Mouse (Mus musculus) lung, postnatal 0 days (tissue): ENCODE results near the gene Bcam. TPM values are rescaled to one million over a fixed set of nuclear protein-coding genes. Genes with fewer than 3 reads are reported as not detected.

Source experiments
- ATAC-seq: fragments of 200-750 bp; cut with Nextera tagmentation; 2 replicates; pipeline ENCODE4 v1.8.0; 2017; ENCODE audit warnings: moderate library complexity
- DNase-seq: peaks from one replicate; pipeline ENCODE4 v3.0.0-alpha.2; 2016; ENCODE audit warnings: low spot score
- H3K27ac ChIP-seq: fragments of 300-500 bp; sonication (generic); 2 replicates; pipeline ENCODE4 v1.5.1; 2014; ENCODE audit warnings: antibody characterized with exemption, mild to moderate bottlenecking, low read length, mixed read lengths
- H3K27me3 ChIP-seq: fragments of 300-500 bp; sonication (generic); replicated peaks from 2 replicates; pipeline ENCODE4 v1.6.1; 2014; ENCODE audit warnings: low read length, mixed read lengths; ENCODE audit not compliant: insufficient read depth
- H3K36me3 ChIP-seq: fragments of 300-500 bp; sonication (generic); 2 replicates; pipeline ENCODE4 v1.6.1; 2014; ENCODE audit warnings: low read length, mixed read lengths; ENCODE audit not compliant: insufficient read depth
- H3K4me1 ChIP-seq: fragments of 300-500 bp; sonication (generic); 2 replicates; pipeline ENCODE4 v1.6.1; 2014; ENCODE audit warnings: antibody characterized with exemption, low read depth, low read length, mixed read lengths; ENCODE audit not compliant: insufficient read depth
- H3K4me2 ChIP-seq: fragments of 300-500 bp; sonication (generic); replicated peaks from 2 replicates; pipeline ENCODE4 v1.6.1; 2014; ENCODE audit warnings: low read depth, mild to moderate bottlenecking, low read length, moderate library complexity, mixed read lengths
- H3K4me3 ChIP-seq: fragments of 300-500 bp; sonication (generic); 2 replicates; pipeline ENCODE4 v1.5.1; 2014; ENCODE audit warnings: low read depth, low read length
- H3K9ac ChIP-seq: fragments of 300-500 bp; sonication (generic); replicated peaks from 2 replicates; pipeline ENCODE4 v1.6.1; 2014; ENCODE audit warnings: low read depth, mild to moderate bottlenecking
- H3K9me3 ChIP-seq: fragments of 300-500 bp; sonication (generic); 2 replicates; pipeline ENCODE4 v1.6.1; 2016; ENCODE audit warnings: low read length, mixed read lengths
- CTCF ChIP-seq: IDR thresholded peaks from 2 replicates; pipeline ENCODE4 v1.5.1; 2016; ENCODE audit warnings: antibody characterized with exemption, mild to moderate bottlenecking
- EP300 ChIP-seq: IDR thresholded peaks from 2 replicates; pipeline ENCODE4 v1.6.1; 2016; ENCODE audit warnings: antibody characterized with exemption, mild to moderate bottlenecking, control low read depth
- WGBS: fragments of 180-500 bp; shearing (Covaris S2); extraction: QIAGEN DNeasy Blood & Tissue Kit; methylation state at CpG from one replicate; pipeline ENCODE4 v1.1.7; 2014; 5-methylcytosine and 5-hydroxymethylcytosine counted together
- polyA plus RNA-seq: library from polyadenylated mRNA; unstranded; fragments of >200 nt; fragmentation: Nextera tagmentation; extraction: Ambion mirVana; gene quantifications from 2 replicates; pipeline ENCODE4 v1.2.1, GENCODE M21; 2015

Gene Bcam
- polyA plus RNA-seq, result 477 and 507 TPM in 2 replicates

- H3K27me3 ChIP-seq, result no peaks in the 10 kb centered on the region
- H3K36me3 ChIP-seq, result 0 out of 2 replicates have a peak, but pooled peaks cover 5% of the 10 kb centered on the region
- peak within 1 kb of the TSS; percentile 81 for H3K4me2 ChIP-seq
- no peak for TF ChIP-seq CTCF
- peak; percentile 69 for TF ChIP-seq EP300
- ATAC-seq (peak; percentile 77), DNase-seq (peak; percentile 85)
- peaks cover 9% of the 10 kb centered on the region; the same call in 1 of the 2 replicates for H3K4me1 ChIP-seq
- WGBS, result 3% methylated on average over 9 of the region's 9 CpGs
- peak within 1 kb of the TSS; percentile 75 for H3K9ac ChIP-seq
- peak within 1 kb of the TSS; percentile 88 for H3K27ac ChIP-seq
- H3K4me3 ChIP-seq, result peak within 1 kb of the TSS; percentile 67
- H3K9me3 ChIP-seq, result no peaks in the 10 kb centered on the region
Observed at GRCm38 (mm10) chr7:19770984-19771391, at the start of gene Bcam. Gene Bcam (minus strand): TSS chr7:19771016.

- WGBS, result 79% methylated on average over 7 of the region's 7 CpGs
- Histone ChIP-seq H3K4me1 (peaks cover 34% of the 10 kb centered on the region; the same call in 1 of the 2 replicates), H3K4me2 (no peak overlapping the region), H3K4me3 (no peak overlapping the region), H3K27me3 (no peaks in the 10 kb centered on the region), H3K27ac (peak overlapping the region; percentile 28; the same call in 1 of the 2 replicates), H3K9me3 (no peaks in the 10 kb centered on the region), H3K36me3 (no peaks in the 10 kb centered on the region), H3K9ac (no peak overlapping the region)
- no peak for TF ChIP-seq CTCF
- TF ChIP-seq EP300, result no peak
- DNase-seq, result no peak
- no peak for ATAC-seq
Observed at GRCm38 (mm10) chr7:19818875-19819274, 48.1 kb upstream of the Bcam start.

DNA sequence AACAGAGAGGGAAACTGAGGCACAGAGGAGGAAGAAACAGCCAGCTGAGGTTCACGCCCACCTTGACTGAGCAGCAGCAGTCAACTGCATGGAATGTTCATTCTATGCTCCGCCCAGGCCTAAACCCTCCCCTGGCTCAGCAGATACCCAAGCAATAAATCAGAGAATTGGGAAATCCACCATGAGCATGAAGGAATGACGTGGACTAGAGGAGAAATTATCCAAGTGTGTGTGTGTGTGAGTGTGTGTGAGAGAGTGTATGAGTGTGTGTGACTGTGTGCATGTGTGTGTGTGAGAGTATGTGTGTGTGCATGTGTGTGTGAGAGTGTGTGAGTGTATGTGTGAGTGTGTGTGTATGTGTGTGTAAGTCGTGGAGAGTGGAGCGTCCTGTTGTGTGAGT, 47.6 kb upstream of the Bcam start:
- H3K4me1 ChIP-seq, result peaks cover 30% of the 10 kb centered on the region; the same call in 1 of the 2 replicates
- H3K9me3 ChIP-seq, result no peaks in the 10 kb centered on the region
- no peak for TF ChIP-seq CTCF
- peak; percentile 86 for TF ChIP-seq EP300
- DNase-seq (peak; percentile 95), ATAC-seq (peak; percentile 34)
- H3K27me3 ChIP-seq, result no peaks in the 10 kb centered on the region
- H3K4me2 ChIP-seq, result no peak overlapping the region
- 59% methylated on average over 5 of the region's 5 CpGs for WGBS
- H3K27ac ChIP-seq, result peak overlapping the region; percentile 94
- H3K4me3 ChIP-seq, result no peak overlapping the region
- H3K9ac ChIP-seq, result no peak overlapping the region
- no peaks in the 10 kb centered on the region for H3K36me3 ChIP-seq

GRCm38 (mm10) chr7:19817382-19818105, 46.7 kb upstream of the Bcam start:
- H3K4me3 ChIP-seq, result peak overlapping the region; percentile 45

DNA sequence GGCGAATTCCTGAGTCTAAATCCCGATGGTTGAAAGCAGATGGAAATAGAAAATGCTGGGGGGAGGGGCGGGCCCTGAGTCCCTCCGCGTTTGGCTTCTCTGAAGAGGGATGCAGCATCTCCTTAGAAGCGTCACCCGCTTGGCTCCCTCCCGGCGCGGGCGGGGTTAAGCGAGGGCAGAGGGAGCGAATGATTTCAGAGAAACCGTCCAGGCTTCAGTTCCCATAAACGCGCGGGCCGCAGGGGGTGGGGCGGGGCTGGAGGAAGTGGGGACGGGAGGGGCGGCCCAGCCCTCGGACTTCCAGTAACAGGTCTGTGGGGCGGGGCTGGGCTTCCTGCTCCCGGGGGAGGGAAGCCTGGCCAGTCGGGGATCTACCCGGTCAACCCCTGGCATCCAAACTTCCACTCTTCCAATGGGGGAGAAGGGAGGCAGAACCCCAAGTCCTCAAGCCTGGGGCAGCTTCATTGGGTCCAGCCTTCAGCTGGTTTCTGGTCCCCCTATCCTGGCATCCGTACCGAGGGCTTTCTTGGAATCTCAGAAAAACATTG, 45.5 kb upstream of the Bcam start:
- Histone ChIP-seq H3K27ac (peak overlapping the region; percentile 94), H3K4me1 (peaks cover 20% of the 10 kb centered on the region; the same call in 1 of the 2 replicates), H3K36me3 (no peaks in the 10 kb centered on the region), H3K4me3 (peak overlapping the region; percentile 45), H3K4me2 (peak overlapping the region; percentile 67), H3K9me3 (no peaks in the 10 kb centered on the region), H3K9ac (peak overlapping the region; percentile 48), H3K27me3 (no peaks in the 10 kb centered on the region)
- WGBS, result 0% methylated on average over 28 of the region's 28 CpGs
- ATAC-seq (peak; percentile 79), DNase-seq (peak; percentile 98)
- peak; percentile 79 for TF ChIP-seq EP300
- TF ChIP-seq CTCF, result no peak

More at GRCm38 (mm10) chr7:19817382-19818105, 46.7 kb upstream of the Bcam start:
- DNase-seq, result peak; percentile 97
- TF ChIP-seq CTCF (no peak), EP300 (peak; percentile 77)
- H3K9ac ChIP-seq, result peak overlapping the region; percentile 48
- H3K36me3 ChIP-seq, result no peaks in the 10 kb centered on the region
- peak; percentile 79 for ATAC-seq
- peak overlapping the region; percentile 94 for H3K27ac ChIP-seq
- H3K4me1 ChIP-seq, result peaks cover 25% of the 10 kb centered on the region; the same call in 1 of the 2 replicates
- no peaks in the 10 kb centered on the region for H3K27me3 ChIP-seq
- WGBS, result 7% methylated on average over 15 of the region's 15 CpGs
- H3K9me3 ChIP-seq, result no peaks in the 10 kb centered on the region
- peak overlapping the region; percentile 67 for H3K4me2 ChIP-seq
